Mouse (Mus musculus) liver, embryonic 14.5 days (tissue): ENCODE results near the gene St6galnac3. TPM values are rescaled to one million over a fixed set of nuclear protein-coding genes. Genes with fewer than 3 reads are reported as not detected.

Experiments
- ATAC-seq: fragments of 200-750 bp; cut with Nextera tagmentation; 2 replicates; pipeline ENCODE4 v1.8.0; 2017; ENCODE audit warnings: moderate number of reproducible peaks, mild to moderate bottlenecking, moderate library complexity; ENCODE audit not compliant: insufficient read depth
- DNase-seq, 3 experiments: peaks; one replicate each; pipeline ENCODE4 v3.0.0-alpha.2; 2012 to 2013; ENCODE audit warnings: low read depth in 3 of 3, low spot score in 3 of 3
- H3K27ac ChIP-seq: fragments of 300-500 bp; sonication (generic); 2 replicates; pipeline ENCODE4 v1.5.1; 2014; ENCODE audit warnings: moderate library complexity, mild to moderate bottlenecking, control low read depth, inconsistent platforms
- H3K27me3 ChIP-seq: fragments of 300-500 bp; sonication (generic); 2 replicates; pipeline ENCODE4 v1.6.1; 2014; ENCODE audit warnings: mild to moderate bottlenecking, low read length, moderate library complexity; ENCODE audit not compliant: control insufficient read depth, insufficient read depth
- H3K36me3 ChIP-seq: fragments of 300-500 bp; sonication (generic); replicated peaks from 2 replicates; pipeline ENCODE4 v1.6.1; 2014; ENCODE audit warnings: low read depth; ENCODE audit not compliant: control insufficient read depth, insufficient read depth
- H3K4me1 ChIP-seq, 2 experiments: fragments of 200-500 bp in 1 of 2; fragments of 300-500 bp in 1 of 2; sonication (generic) in 1 of 2; replicated peaks; 2 replicates each; pipeline ENCODE4 v1.6.1; 2012 to 2014; ENCODE audit warnings: antibody characterized with exemption in 1 of 2, inconsistent platforms in 1 of 2, low read length in 1 of 2; ENCODE audit not compliant: control insufficient read depth in 2 of 2, insufficient read depth in 2 of 2
- H3K4me2 ChIP-seq: fragments of 300-500 bp; sonication (generic); 2 replicates; pipeline ENCODE4 v1.6.1; 2014; ENCODE audit warnings: low read depth, mild to moderate bottlenecking, control low read depth, moderate library complexity
- H3K4me3 ChIP-seq, 2 experiments: fragments of 200-500 bp in 1 of 2; fragments of 300-500 bp in 1 of 2; sonication (generic) in 1 of 2; 2 replicates each; pipeline ENCODE4 v1.5.1; 2012 to 2014; ENCODE audit warnings: low read depth in 2 of 2, low read length in 2 of 2, mild to moderate bottlenecking in 2 of 2, control low read depth in 1 of 2, inconsistent platforms in 1 of 2, moderate library complexity in 1 of 2; ENCODE audit not compliant: insufficient read depth in 1 of 2
- H3K9ac ChIP-seq: fragments of 300-500 bp; sonication (generic); replicated peaks from 2 replicates; pipeline ENCODE4 v1.6.1; 2014; ENCODE audit warnings: mild to moderate bottlenecking, control low read depth, moderate library complexity
- H3K9me3 ChIP-seq: fragments of 300-500 bp; sonication (generic); 2 replicates; pipeline ENCODE4 v1.6.1; 2016; ENCODE audit warnings: low read length, mixed read lengths; ENCODE audit not compliant: control insufficient read depth
- CTCF ChIP-seq: IDR thresholded peaks from 2 replicates; pipeline ENCODE4 v1.5.1; 2016; ENCODE audit warnings: antibody characterized with exemption, low read depth, control low read depth
- EP300 ChIP-seq: IDR thresholded peaks from 2 replicates; pipeline ENCODE4 v1.6.1; 2016; ENCODE audit warnings: antibody characterized with exemption, low read depth
- WGBS: fragments of 180-500 bp; shearing (Covaris S2); extraction: QIAGEN DNeasy Blood & Tissue Kit; methylation state at CpG from one replicate; pipeline ENCODE4 v1.1.7; 2014; ENCODE audit not compliant: insufficient replicate concordance; 5-methylcytosine and 5-hydroxymethylcytosine counted together
- polyA plus RNA-seq, 2 experiments: library from polyadenylated mRNA; depleted of rRNA in 1 of 2; stranded (reverse) in 1 of 2; unstranded in 1 of 2; fragments of >200 nt; fragmentation: Nextera tagmentation in 1 of 2; extraction: Ambion mirVana in 1 of 2; gene quantifications; 2 replicates each; pipeline versions ENCODE4 v1.2.1 to v1.2.3; 2012 to 2014

St6galnac3 gene
- polyA plus RNA-seq, 2 experiments = 2.9 to 5.7 TPM

GRCm38 (mm10) chr3:153276101-153276829 lies 448.7 kb downstream of the St6galnac3 start:
- Histone ChIP-seq H3K27me3 (no peaks in the 10 kb centered on the region), H3K27ac (no peak overlapping the region), H3K9me3 (no peaks in the 10 kb centered on the region; the same call in 1 of the 2 replicates), H3K4me1 (peaks cover 0 to 10% of the 10 kb centered on the region in 2 experiments; a peak in 3 of 4 replicates), H3K4me2 (no peak overlapping the region), H3K9ac (no peak overlapping the region), H3K4me3 (no peak overlapping the region), H3K36me3 (no peaks in the 10 kb centered on the region)
- 50% methylated on average over 8 of the region's 8 CpGs for WGBS
- DNase-seq (no peak), ATAC-seq (no peak)
- TF ChIP-seq EP300 (no peak), CTCF (no peak)

GRCm38 (mm10) chr3:153272241-153272640 lies 452.7 kb downstream of the St6galnac3 start:
- H3K4me1 ChIP-seq = peaks cover 0 to 3% of the 10 kb centered on the region in 2 experiments; a peak in 1 of 4 replicates
- WGBS = 63% methylated on average over 1 of the region's 1 CpGs
- no peaks in the 10 kb centered on the region for H3K36me3 ChIP-seq
- no peak overlapping the region for H3K4me2 ChIP-seq
- TF ChIP-seq CTCF (no peak), EP300 (no peak)
- H3K27ac ChIP-seq = no peak overlapping the region
- H3K9ac ChIP-seq = no peak overlapping the region
- H3K27me3 ChIP-seq = no peaks in the 10 kb centered on the region
- H3K9me3 ChIP-seq = no peaks in the 10 kb centered on the region; the same call in 1 of the 2 replicates
- H3K4me3 ChIP-seq = no peak overlapping the region
- ATAC-seq (no peak), DNase-seq (no peak)

GRCm38 (mm10) chr3:153267397-153267796 lies 457.6 kb downstream of the St6galnac3 start:
- ATAC-seq = no peak
- no peaks in the 10 kb centered on the region for H3K36me3 ChIP-seq
- no peak overlapping the region for H3K9ac ChIP-seq
- no peaks in the 10 kb centered on the region for H3K9me3 ChIP-seq
- WGBS = 44% methylated on average over 8 of the region's 8 CpGs
- H3K4me1 ChIP-seq = no peaks in the 10 kb centered on the region
- no peak overlapping the region for H3K4me3 ChIP-seq
- no peak for DNase-seq
- no peak for TF ChIP-seq EP300
- no peak for TF ChIP-seq CTCF
- H3K4me2 ChIP-seq = no peak overlapping the region
- H3K27ac ChIP-seq = no peak overlapping the region
- no peaks in the 10 kb centered on the region for H3K27me3 ChIP-seq

GRCm38 (mm10) chr3:153261985-153262384 lies 463.0 kb downstream of the St6galnac3 start:
- H3K27ac ChIP-seq = no peak overlapping the region
- 55% methylated on average over 5 of the region's 5 CpGs for WGBS
- no peak for ATAC-seq

GRCm38 (mm10) chr3:153260225-153260933 lies 464.6 kb downstream of the St6galnac3 start:
- Histone ChIP-seq H3K4me2 (no peak overlapping the region), H3K9ac (no peak overlapping the region), H3K4me1 (peaks cover 0 to 3% of the 10 kb centered on the region in 2 experiments; a peak in 1 of 4 replicates), H3K4me3 (no peak overlapping the region), H3K9me3 (no peaks in the 10 kb centered on the region), H3K36me3 (no peaks in the 10 kb centered on the region), H3K27me3 (no peaks in the 10 kb centered on the region), H3K27ac (no peak overlapping the region)
- TF ChIP-seq EP300 (no peak), CTCF (no peak)
- 65% methylated on average over 7 of the region's 7 CpGs for WGBS
- ATAC-seq = no peak
- no peak for DNase-seq

More at GRCm38 (mm10) chr3:153261985-153262384, 463.0 kb downstream of the St6galnac3 start:
- Histone ChIP-seq H3K4me1 (peaks cover 0 to 3% of the 10 kb centered on the region in 2 experiments; a peak in 1 of 4 replicates), H3K27me3 (no peaks in the 10 kb centered on the region), H3K36me3 (no peaks in the 10 kb centered on the region), H3K9me3 (no peaks in the 10 kb centered on the region), H3K4me3 (no peak overlapping the region), H3K4me2 (no peak overlapping the region), H3K9ac (no peak overlapping the region)
- no peak for TF ChIP-seq EP300
- no peak for TF ChIP-seq CTCF
- DNase-seq = no peak
